Mouse (Mus musculus) adrenal gland, postnatal 10 days (tissue): ENCODE measurements around the gene Zfp688. TPM values are rescaled to one million over a fixed set of nuclear protein-coding genes. Genes with fewer than 3 reads are reported as not detected.

Source experiments
- total RNA-seq, 2 experiments: library from RNA; stranded (reverse); gene quantifications; 2 replicates each; pipeline ENCODE4 v1.2.3; 2021

The Zfp688 gene
- total RNA-seq, 2 experiments from 2014 or later: 11.3 to 13.0 TPM

Other genes with a start within 250 kb of the Zfp688 start
- 10 to 100 TPM; 50.9 to 54.9 TPM for gene Cd2bp2, start 226.0 kb downstream of the Zfp688 start, total RNA-seq
- 10 to 100 TPM; 39.0 to 40.5 TPM for gene Tbc1d10b, start 213.6 kb downstream of the Zfp688 start, total RNA-seq
- 1,000 to 10,000 TPM in 1 of 2 experiments, 100 to 1,000 TPM in 1; 678 to 2,339 TPM for gene Mylpf, start 213.2 kb downstream of the Zfp688 start, total RNA-seq
- 10 to 100 TPM in 1 of 2 experiments, 1 to 10 TPM in 1; 9.2 to 13.4 TPM for gene Zfp553, start 189.0 kb downstream of the Zfp688 start, total RNA-seq
- 10 to 100 TPM; 17.6 to 17.8 TPM for gene Sept1, start 188.9 kb downstream of the Zfp688 start, total RNA-seq
- 10 to 100 TPM; 23.5 to 31.7 TPM for gene Zfp771, start 177.8 kb downstream of the Zfp688 start, total RNA-seq
- 10 to 100 TPM; 60.7 to 65.0 TPM for gene Dctpp1, start 161.4 kb downstream of the Zfp688 start, total RNA-seq
- gene Sephs2, start 148.0 kb downstream of the Zfp688 start, total RNA-seq: 100 to 1,000 TPM; 189 to 268 TPM
- gene Itgal, start 125.8 kb downstream of the Zfp688 start, total RNA-seq: 1 to 10 TPM; 4.7 to 5.0 TPM
- 10 to 100 TPM; 31.7 to 38.2 TPM for gene Zfp768, start 76.5 kb downstream of the Zfp688 start, total RNA-seq
- gene Zfp747, start 46.0 kb downstream of the Zfp688 start, total RNA-seq: 1 to 10 TPM; 7.5 to 9.2 TPM
- gene 9130019O22Rik, start 34.9 kb downstream of the Zfp688 start, total RNA-seq: 1 to 10 TPM; 4.1 to 4.4 TPM
- gene E430018J23Rik, start 28.4 kb downstream of the Zfp688 start, total RNA-seq: 1 to 10 TPM; 8.6 to 9.4 TPM
- 1 to 10 TPM; 5.7 to 6.2 TPM for gene Zfp764, start 15.2 kb downstream of the Zfp688 start, total RNA-seq
- gene Zfp689, start 27.1 kb upstream of the Zfp688 start, total RNA-seq: 1 to 10 TPM; 3.6 to 4.3 TPM
- gene Prr14, start 37.5 kb upstream of the Zfp688 start, total RNA-seq: 10 to 100 TPM; 37.3 to 40.0 TPM
- 10 to 100 TPM; 53.3 to 65.8 TPM for gene Fbrs, start 57.1 kb upstream of the Zfp688 start, total RNA-seq
- 10 to 100 TPM; 70.0 to 94.2 TPM for gene Srcap, start 89.9 kb upstream of the Zfp688 start, total RNA-seq
- gene Gm42715, start 97.5 kb upstream of the Zfp688 start, total RNA-seq: 10 to 100 TPM; 17.9 to 28.8 TPM
- gene Tmem265, start 139.3 kb upstream of the Zfp688 start, total RNA-seq: not detected
- 10 to 100 TPM; 33.0 to 37.9 TPM for gene Phkg2, start 151.3 kb upstream of the Zfp688 start, total RNA-seq
- gene Ccdc189, start 166.5 kb upstream of the Zfp688 start, total RNA-seq: 1 to 10 TPM; 8.0 to 9.2 TPM
- 10 to 100 TPM; 51.5 to 59.7 TPM for gene Rnf40, start 166.7 kb upstream of the Zfp688 start, total RNA-seq
- 10 to 100 TPM; 18.2 to 30.4 TPM for gene Zfp629, start 193.7 kb upstream of the Zfp688 start, total RNA-seq